Mouse (Mus musculus): ENCODE data around the gene Capzb. TPM values are rescaled to one million over a fixed set of nuclear protein-coding genes. Genes with fewer than 3 reads are reported as not detected.

Capzb gene
- total and polyA plus RNA-seq, 3 experiments: 103 to 354 TPM; not detected in 1

GRCm38 (mm10) chr4:139287122-139287863 is 94.6 kb downstream of the Capzb start:
- Histone ChIP-seq H3K36me3 (ENCODE audit: control insufficient read depth in 1 of 2, insufficient read depth in 2 of 2, low read length in 2 of 2) (peaks cover 0 to 2% of the 10 kb centered on the region in 2 experiments; a peak in 2 of 4 replicates), H3K9me3 (replicated peaks; ENCODE audit: insufficient read depth, low read length) (no peaks in the 10 kb centered on the region), H3K9ac (ENCODE audit: control insufficient read depth, low read depth, low read length, poor library complexity, severe bottlenecking) (no peak overlapping the region), H3K79me2 (ENCODE audit: control insufficient read depth, insufficient read depth, low read length, poor library complexity) (no peaks in the 10 kb centered on the region), H3K4me1 (ENCODE audit: control insufficient read depth in 1 of 2, insufficient read depth in 2 of 2, low read length in 2 of 2) (no peaks in the 10 kb centered on the region), H3K4me3 (ENCODE audit: control insufficient read depth in 1 of 2, insufficient read depth in 1 of 2, low read depth in 2 of 2, low read length in 2 of 2) (no peak overlapping the region), H3K27ac (ENCODE audit: control insufficient read depth, low read depth, low read length) (no peak overlapping the region), H3K27me3 (ENCODE audit: control insufficient read depth in 1 of 2, insufficient read depth in 2 of 2, low read length in 2 of 2) (no peaks in the 10 kb centered on the region)
- peak; percentile 75 to 93 (median 83) for TF ChIP-seq CTCF (IDR thresholded peaks at IDR 0.05 in 2 of 3, conservative IDR thresholded peaks at IDR 0.05 in 1 of 3; ENCODE audit: control insufficient read depth in 1 of 3, insufficient read depth in 1 of 3, low read depth in 2 of 3, low read length in 3 of 3, poor library complexity in 1 of 3, severe bottlenecking in 1 of 3)
- no peak for TF ChIP-seq ZNF384 (IDR thresholded peaks at IDR 0.05; ENCODE audit: low read depth, low read length)
- TF ChIP-seq CHD2 (IDR thresholded peaks at IDR 0.05; ENCODE audit: low read length): no peak
- TF ChIP-seq SMC3 (IDR thresholded peaks at IDR 0.05; ENCODE audit: low read depth, low read length): peak; percentile 73
- no peak for TF ChIP-seq SIN3A (IDR thresholded peaks at IDR 0.05; ENCODE audit: low read length)
- no peak for TF ChIP-seq EP300 (IDR thresholded peaks at IDR 0.05; ENCODE audit: low read depth in 1 of 2, low read length in 2 of 2)
- TF ChIP-seq ZKSCAN1 (IDR thresholded peaks at IDR 0.05; ENCODE audit: low read depth, low read length): no peak
- TF ChIP-seq MAX (IDR thresholded peaks at IDR 0.05; ENCODE audit: low read length): no peak
- no peak for TF ChIP-seq TBP (IDR thresholded peaks at IDR 0.05; ENCODE audit: low read depth, low read length)
- TF ChIP-seq MEF2A (IDR thresholded peaks at IDR 0.05; ENCODE audit: extremely low read depth, insufficient replicate concordance, low read depth, low read length, poor library complexity, severe bottlenecking): no peak
- TF ChIP-seq MYC (IDR thresholded peaks at IDR 0.05; ENCODE audit: low read depth, low read length): no peak
- TF ChIP-seq USF1 (IDR thresholded peaks at IDR 0.05; ENCODE audit: low read depth, low read length): no peak
- no peak for TF ChIP-seq MAFK (IDR thresholded peaks at IDR 0.05; ENCODE audit: borderline replicate concordance, low read depth, low read length)
- TF ChIP-seq ETS1 (IDR thresholded peaks at IDR 0.05; ENCODE audit: low read depth, low read length): no peak
- TF ChIP-seq RAD21 (IDR thresholded peaks at IDR 0.05; ENCODE audit: low read depth, low read length): peak; percentile 58
- no peak for TF ChIP-seq GATA1 (IDR thresholded peaks at IDR 0.05; ENCODE audit: low read depth, low read length)
- TF ChIP-seq MXI1 (IDR thresholded peaks at IDR 0.05; ENCODE audit: low read depth, low read length): no peak
- TF ChIP-seq ZMIZ1 (IDR thresholded peaks at IDR 0.05; ENCODE audit: low read depth, low read length): no peak
- TF ChIP-seq RCOR1 (IDR thresholded peaks at IDR 0.05; ENCODE audit: low read depth, low read length): no peak
- no peak for TF ChIP-seq MYB (IDR thresholded peaks at IDR 0.05; ENCODE audit: low read depth, low read length)
- TF ChIP-seq KAT2A (conservative IDR thresholded peaks at IDR 0.05; ENCODE audit: low read depth, low read length): no peak
- no peak for TF ChIP-seq UBTF (IDR thresholded peaks at IDR 0.05; ENCODE audit: borderline replicate concordance, insufficient read depth, low read depth, low read length)
- no peak for TF ChIP-seq POLR2AphosphoS2 (IDR thresholded peaks at IDR 0.05; ENCODE audit: low read length)
- no peak for TF ChIP-seq USF2 (IDR thresholded peaks at IDR 0.05; ENCODE audit: borderline replicate concordance in 1 of 2, insufficient read depth in 1 of 2, low read depth in 1 of 2, low read length in 2 of 2)
- TF ChIP-seq GABPA (IDR thresholded peaks at IDR 0.05; ENCODE audit: low read depth, low read length): no peak
- TF ChIP-seq POLR2AphosphoS5 (IDR thresholded peaks at IDR 0.05; ENCODE audit: borderline replicate concordance, low read depth, low read length): no peak
- no peak for TF ChIP-seq TAL1 (IDR thresholded peaks at IDR 0.05; ENCODE audit: low read length)
- no peak for TF ChIP-seq CHD1 (IDR thresholded peaks at IDR 0.05; ENCODE audit: low read depth, low read length)
- no peak for TF ChIP-seq HCFC1 (IDR thresholded peaks at IDR 0.05; ENCODE audit: low read depth, low read length)
- no peak for TF ChIP-seq NELFE (IDR thresholded peaks at IDR 0.05; ENCODE audit: low read depth, low read length)
- no peak for TF ChIP-seq ELF1 (IDR thresholded peaks at IDR 0.05; ENCODE audit: low read depth, low read length)
- TF ChIP-seq TCF12 (IDR thresholded peaks at IDR 0.05; ENCODE audit: low read depth, low read length): no peak
- no peak for TF ChIP-seq JUND (IDR thresholded peaks at IDR 0.05; ENCODE audit: low read depth, low read length)
- TF ChIP-seq ZC3H11A (IDR thresholded peaks at IDR 0.05; ENCODE audit: low read depth, low read length): peak; percentile 37
- TF ChIP-seq NRF1 (IDR thresholded peaks at IDR 0.05; ENCODE audit: insufficient read depth, low read depth, low read length, poor library complexity, severe bottlenecking): no peak
- no peak for TF ChIP-seq E2F4 (IDR thresholded peaks at IDR 0.05; ENCODE audit: borderline replicate concordance, low read depth, low read length)
- peak; percentile 72 for DNase-seq (ENCODE audit: low read depth, low spot score)
